Mouse (Mus musculus): ENCODE results near the gene Olfr2.

The Olfr2 gene

GRCm38 (mm10) chr7:107005972-107006371 lies at the start of gene Olfr2:
TSS of gene Olfr2 (minus strand) at chr7:107006072.
- no peak for DNase-seq (ENCODE audit: low spot score)

- no peak for DNase-seq (ENCODE audit: low spot score)
Observed at GRCm38 (mm10) chr7:107047578-107047977, 41.7 kb upstream of the Olfr2 start.

- DNase-seq (ENCODE audit: low spot score): peak; percentile 45
Observed at GRCm38 (mm10) chr7:107045833-107046232, 40.0 kb upstream of the Olfr2 start.

GRCm38 (mm10) chr7:107044407-107044806 lies 38.5 kb upstream of the Olfr2 start:
- DNase-seq (ENCODE audit: low spot score): no peak

- no peak for DNase-seq (ENCODE audit: low spot score)
Observed at GRCm38 (mm10) chr7:107043136-107043535, 37.3 kb upstream of the Olfr2 start.

GRCm38 (mm10) chr7:107039934-107040563 lies 34.2 kb upstream of the Olfr2 start:
- no peak for DNase-seq (ENCODE audit: low spot score)

GRCm38 (mm10) chr7:107030874-107031273 lies 25.0 kb upstream of the Olfr2 start, which contains the start of gene Olfr713:
TSS of gene Olfr713 (plus strand) at chr7:107031174.
- no peak for DNase-seq (ENCODE audit: low spot score)

- DNase-seq (ENCODE audit: low spot score): no peak
Observed at GRCm38 (mm10) chr7:107004169-107004568, 1.7 kb downstream of the Olfr2 start.

GRCm38 (mm10) chr7:107000798-107001197 lies 5.1 kb downstream of the Olfr2 start:
- no peak for DNase-seq (ENCODE audit: low spot score)

- DNase-seq (ENCODE audit: low spot score): no peak
Observed at GRCm38 (mm10) chr7:106985236-106985635, 20.6 kb downstream of the Olfr2 start.

- no peak for DNase-seq (ENCODE audit: low spot score)
Observed at GRCm38 (mm10) chr7:106975353-106975752, 30.5 kb downstream of the Olfr2 start, which contains the start of gene Olfr711. TSS of gene Olfr711 (minus strand) at chr7:106975453.

- DNase-seq (ENCODE audit: low spot score): peak; percentile 13
Observed at GRCm38 (mm10) chr7:106967503-106967902, 38.4 kb downstream of the Olfr2 start.

GRCm38 (mm10) chr7:106963837-106964236 lies 42.0 kb downstream of the Olfr2 start, which contains the start of gene Olfr6:
TSS of gene Olfr6 (minus strand) at chr7:106963937.
- no peak for DNase-seq (ENCODE audit: low spot score)

- DNase-seq (ENCODE audit: low spot score): no peak
Observed at GRCm38 (mm10) chr7:106948212-106948611, 57.7 kb downstream of the Olfr2 start, which contains the start of gene Olfr710. TSS of gene Olfr710 (minus strand) at chr7:106948312.
